Mouse (Mus musculus): ENCODE results near the gene Pnma5. TPM values are rescaled to one million over a fixed set of nuclear protein-coding genes. Genes with fewer than 3 reads are reported as not detected.
A peak's percentile ranks its signal among the peaks of the same experiment; 100 is the strongest.

The Pnma5 gene
- total and polyA plus RNA-seq, 3 experiments = 0.07 to 0.08 TPM; not detected in 1

DNA sequence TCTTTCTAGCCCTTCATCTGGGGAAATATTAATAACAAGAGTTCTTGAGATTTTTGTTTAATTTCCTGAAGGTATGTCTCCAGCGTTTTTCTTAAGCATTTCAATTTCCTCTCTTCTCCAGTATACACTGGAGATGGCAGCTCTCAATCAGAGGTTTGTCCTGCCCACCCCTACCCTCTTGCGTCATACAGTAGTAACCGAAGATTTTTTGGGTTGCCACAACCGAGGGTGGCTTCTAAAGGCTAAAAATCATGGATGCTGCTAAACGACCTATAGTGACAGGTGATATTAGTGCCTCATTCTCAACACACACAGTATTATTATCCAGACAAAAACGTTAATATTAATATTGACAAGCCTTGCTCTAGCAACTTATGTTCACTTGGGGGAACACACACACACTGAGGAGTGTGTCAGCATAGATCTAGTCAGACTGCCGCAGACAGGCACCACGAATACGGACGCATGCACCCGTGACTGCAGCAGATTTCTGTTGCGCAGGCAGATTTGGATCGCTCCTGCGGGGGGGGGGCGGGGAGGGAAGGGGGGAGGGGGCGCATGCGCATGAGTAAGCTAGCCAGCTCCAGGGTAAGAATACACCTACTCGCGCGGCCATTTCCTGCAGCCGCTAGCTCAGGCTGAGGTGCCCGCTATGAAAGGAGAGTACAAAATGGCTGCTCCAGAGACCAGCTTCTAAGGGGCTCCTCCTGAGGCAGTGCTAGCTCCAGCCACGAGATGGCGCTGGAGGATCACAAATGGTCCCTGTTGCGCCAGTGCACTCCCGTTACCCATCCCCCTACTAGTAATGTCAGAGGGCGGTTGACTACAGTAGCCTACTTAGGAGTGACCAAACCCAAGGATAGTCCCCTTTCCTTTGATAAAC, 29.1 kb downstream of the Pnma5 start (continued):
- peak; percentile 60; the same call in 1 of the 2 replicates for TF ChIP-seq MAZ (IDR thresholded peaks at IDR 0.05; ENCODE audit: low read depth, low read length)

DNA sequence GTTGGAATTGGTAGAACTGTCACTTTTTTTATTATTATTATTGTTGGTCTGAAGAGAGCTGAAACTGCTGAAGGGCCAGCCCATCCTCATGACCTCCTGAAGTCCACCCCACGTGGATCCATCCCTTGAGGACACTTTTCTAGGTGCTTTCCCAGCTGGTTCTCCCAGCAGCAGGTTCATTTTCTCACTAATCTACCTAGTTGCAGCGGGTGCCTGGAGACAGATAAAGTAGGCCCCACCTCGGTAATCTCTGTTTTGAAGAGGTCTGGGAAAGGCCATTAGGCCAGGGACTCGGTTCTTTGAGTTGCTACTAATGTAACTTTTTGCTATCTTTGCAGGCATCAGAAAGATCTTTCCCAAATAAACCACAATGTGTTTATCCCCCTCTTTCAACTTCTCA, 31.2 kb downstream of the Pnma5 start:
- dilution Hi-C loops (cut with MboI; ENCODE audit: extremely low pct_ligation_motif_present, extremely low pct_unique_long_range_greater_than_20kb, low sequenced_read_pairs) (no loop called here), in situ Hi-C loops (cut with MboI; ENCODE audit: low pct_ligation_motif_present, low pct_unique_long_range_greater_than_20kb, low sequenced_read_pairs) (loop anchor here (25.0 kb wide), 2 partner anchors 432 to 657 kb away; partner anchors contain the start of genes Pnck, Slc6a8 and Trex2)
- Histone ChIP-seq H3K9ac (ENCODE audit: insufficient read depth, low read depth) (no peak overlapping the region), H3K79me2 (replicated peaks; ENCODE audit: control insufficient read depth, extremely low read depth, insufficient read depth, poor library complexity, severe bottlenecking) (no peaks in the 10 kb centered on the region), H3K27me3 (replicated peaks) (no peaks in the 10 kb centered on the region), H3K4me2 (ENCODE audit: insufficient read depth, low read depth, poor library complexity, severe bottlenecking) (no peak overlapping the region), H3K4me3 (replicated peaks in 1 of 3; ENCODE audit: low read depth in 2 of 3, low read length in 2 of 3, poor library complexity in 1 of 3) (no peak overlapping the region), H3K27ac (ENCODE audit: insufficient read depth, low read depth) (no peak overlapping the region), H3K4me1 (ENCODE audit: control insufficient read depth in 1 of 2, insufficient read depth in 2 of 2) (peaks cover 2 to 9% of the 10 kb centered on the region in 2 experiments; a peak in 2 of 4 replicates), H3K36me3 (replicated peaks in 1 of 2; ENCODE audit: control insufficient read depth in 1 of 2, insufficient read depth in 1 of 2, low read length in 1 of 2) (no peaks in the 10 kb centered on the region), H3K9me3 (replicated peaks; ENCODE audit: low read length) (no peaks in the 10 kb centered on the region)
- no peak for TF ChIP-seq MAFK (IDR thresholded peaks at IDR 0.05; ENCODE audit: insufficient replicate concordance, low read length)
- no peak for TF ChIP-seq UBTF (IDR thresholded peaks at IDR 0.05; ENCODE audit: low read depth, low read length)
- no peak for TF ChIP-seq USF1 (IDR thresholded peaks at IDR 0.05; ENCODE audit: low read depth, low read length)
- no peak for TF ChIP-seq ETS1 (conservative IDR thresholded peaks at IDR 0.05; ENCODE audit: low read depth, low read length)
- no peak for TF ChIP-seq MYC (IDR thresholded peaks at IDR 0.05; ENCODE audit: low read depth, low read length)
- no peak for TF ChIP-seq POLR2A (IDR thresholded peaks at IDR 0.05; ENCODE audit: low read depth, low read length)
- TF ChIP-seq JUN (IDR thresholded peaks at IDR 0.05; ENCODE audit: insufficient read depth, low read depth, low read length) = no peak
- TF ChIP-seq GABPA (IDR thresholded peaks at IDR 0.05; ENCODE audit: insufficient replicate concordance, low read depth, low read length) = no peak
- no peak for TF ChIP-seq SIN3A (IDR thresholded peaks at IDR 0.05; ENCODE audit: low read length)
- no peak for TF ChIP-seq BHLHE40 (IDR thresholded peaks at IDR 0.05; ENCODE audit: low read depth, low read length)
- no peak for TF ChIP-seq RCOR1 (conservative IDR thresholded peaks at IDR 0.05; ENCODE audit: low read depth, low read length)
- DNase-seq (ENCODE audit: extremely low read depth) = no peak

DNA sequence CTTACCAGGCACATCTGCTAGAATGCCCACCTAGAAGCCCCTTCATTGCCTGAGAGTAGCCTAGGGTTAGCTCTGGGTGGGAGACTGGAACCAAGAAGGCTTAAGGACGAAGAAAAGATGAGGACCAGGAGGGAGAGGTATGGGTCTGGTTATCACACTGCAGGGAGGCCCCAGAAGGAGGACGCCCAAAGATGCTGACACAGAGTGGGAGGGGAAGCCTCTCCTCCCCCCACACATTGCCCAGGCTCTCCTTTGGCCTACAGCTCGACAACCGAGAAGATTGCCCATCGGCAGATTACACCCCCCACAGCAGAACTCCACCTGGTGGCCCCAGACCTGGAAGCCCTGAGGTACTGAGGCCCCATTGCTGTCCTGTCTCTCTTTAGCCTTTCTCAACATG, 33.8 kb downstream of the Pnma5 start:
- Histone ChIP-seq H3K4me3 (replicated peaks in 1 of 3; ENCODE audit: low read depth in 2 of 3, low read length in 2 of 3, poor library complexity in 1 of 3) (no peak overlapping the region), H3K36me3 (replicated peaks in 1 of 2; ENCODE audit: control insufficient read depth in 1 of 2, insufficient read depth in 1 of 2, low read length in 1 of 2) (no peaks in the 10 kb centered on the region), H3K4me2 (ENCODE audit: insufficient read depth, low read depth, poor library complexity, severe bottlenecking) (no peak overlapping the region), H3K9me3 (replicated peaks; ENCODE audit: low read length) (no peaks in the 10 kb centered on the region), H3K79me2 (replicated peaks; ENCODE audit: control insufficient read depth, extremely low read depth, insufficient read depth, poor library complexity, severe bottlenecking) (no peaks in the 10 kb centered on the region), H3K4me1 (ENCODE audit: control insufficient read depth in 1 of 2, insufficient read depth in 2 of 2) (peaks cover 2 to 6% of the 10 kb centered on the region in 2 experiments; a peak in 1 of 4 replicates), H3K27ac (ENCODE audit: insufficient read depth, low read depth) (no peak overlapping the region), H3K9ac (ENCODE audit: insufficient read depth, low read depth) (no peak overlapping the region), H3K27me3 (replicated peaks) (no peaks in the 10 kb centered on the region)
- no peak for DNase-seq (ENCODE audit: extremely low read depth)
- in situ Hi-C loops (cut with MboI; ENCODE audit: low pct_ligation_motif_present, low pct_unique_long_range_greater_than_20kb, low sequenced_read_pairs) (loop anchor here (25.0 kb wide), 2 partner anchors 434 to 659 kb away; partner anchors contain the start of genes Pnck, Slc6a8 and Trex2), dilution Hi-C loops (cut with MboI; ENCODE audit: extremely low pct_ligation_motif_present, extremely low pct_unique_long_range_greater_than_20kb, low sequenced_read_pairs) (no loop called here)
- TF ChIP-seq POLR2A (IDR thresholded peaks at IDR 0.05; ENCODE audit: low read depth, low read length) = no peak
- no peak for TF ChIP-seq JUN (IDR thresholded peaks at IDR 0.05; ENCODE audit: insufficient read depth, low read depth, low read length)
- TF ChIP-seq SMC3 (IDR thresholded peaks at IDR 0.05; ENCODE audit: low read depth, low read length) = no peak
- no peak for TF ChIP-seq MAX (IDR thresholded peaks at IDR 0.05; ENCODE audit: low read length)
- no peak for TF ChIP-seq MXI1 (IDR thresholded peaks at IDR 0.05; ENCODE audit: low read depth, low read length)
- TF ChIP-seq USF2 (conservative IDR thresholded peaks at IDR 0.05; ENCODE audit: low read depth, low read length) = no peak
- no peak for TF ChIP-seq USF1 (IDR thresholded peaks at IDR 0.05; ENCODE audit: low read depth, low read length)
- TF ChIP-seq ZMIZ1 (IDR thresholded peaks at IDR 0.05; ENCODE audit: low read depth, low read length) = no peak
- no peak for TF ChIP-seq PAX5 (IDR thresholded peaks at IDR 0.05; ENCODE audit: low read length)
- TF ChIP-seq MAFK (IDR thresholded peaks at IDR 0.05; ENCODE audit: insufficient replicate concordance, low read length) = no peak
- TF ChIP-seq MYC (IDR thresholded peaks at IDR 0.05; ENCODE audit: low read depth, low read length) = no peak
- no peak for TF ChIP-seq ELF1 (IDR thresholded peaks at IDR 0.05; ENCODE audit: low read depth, low read length)
- TF ChIP-seq MAZ (IDR thresholded peaks at IDR 0.05; ENCODE audit: low read depth, low read length) = no peak

Measured in CH12.LX (cell line).